Mouse (Mus musculus): ENCODE results near the gene Ptcd1. TPM values are rescaled to one million over a fixed set of nuclear protein-coding genes. Genes with fewer than 3 reads are reported as not detected.

The Ptcd1 gene
- total and polyA plus RNA-seq, 3 experiments = 11.4 to 13.9 (median 11.7) TPM

- dilution Hi-C loops (cut with MboI; ENCODE audit: extremely low pct_ligation_motif_present, extremely low pct_unique_long_range_greater_than_20kb, low sequenced_read_pairs) (no loop called here), in situ Hi-C loops (cut with MboI; ENCODE audit: low pct_ligation_motif_present, low pct_unique_long_range_greater_than_20kb, low sequenced_read_pairs) (no loop called here)
- peak within 1 kb of the TSS; percentile 42; the same call in 1 of the 2 replicates for H3K27ac ChIP-seq (ENCODE audit: insufficient read depth, low read depth)
- no peaks in the 10 kb centered on the region for H3K27me3 ChIP-seq (replicated peaks)
- H3K4me2 ChIP-seq (ENCODE audit: insufficient read depth, low read depth, poor library complexity, severe bottlenecking) = peak within 1 kb of the TSS; percentile 88; the same call in 1 of the 2 replicates
- H3K79me2 ChIP-seq (replicated peaks; ENCODE audit: control insufficient read depth, extremely low read depth, insufficient read depth, poor library complexity, severe bottlenecking) = peaks cover 74% of the 10 kb centered on the region
- H3K9ac ChIP-seq (ENCODE audit: insufficient read depth, low read depth) = peak within 1 kb of the TSS; percentile 99
- DNase-seq (ENCODE audit: extremely low read depth) = peak; percentile 88
- H3K36me3 ChIP-seq (replicated peaks in 1 of 2; ENCODE audit: control insufficient read depth in 1 of 2, insufficient read depth in 1 of 2, low read length in 1 of 2) = peaks cover 43 to 67% of the 10 kb centered on the region in 2 experiments
- H3K9me3 ChIP-seq (replicated peaks; ENCODE audit: low read length) = no peaks in the 10 kb centered on the region
- H3K4me3 ChIP-seq (replicated peaks in 1 of 3; ENCODE audit: low read depth in 2 of 3, low read length in 2 of 3, poor library complexity in 1 of 3) = peak within 1 kb of the TSS; percentile 71 to 98 (median 86)
- H3K4me1 ChIP-seq (ENCODE audit: control insufficient read depth in 1 of 2, insufficient read depth in 2 of 2) = peaks cover 10 to 43% of the 10 kb centered on the region in 2 experiments; a peak in 2 of 4 replicates
- TF ChIP-seq IRF4 (IDR thresholded peaks at IDR 0.05; ENCODE audit: low read depth, low read length) = 0 out of 2 replicates have a peak, but pooled peaks have one; percentile 29
- peak; percentile 88 for TF ChIP-seq JUN (IDR thresholded peaks at IDR 0.05; ENCODE audit: insufficient read depth, low read depth, low read length)
- TF ChIP-seq USF1 (IDR thresholded peaks at IDR 0.05; ENCODE audit: low read depth, low read length) = no peak
- TF ChIP-seq MAZ (IDR thresholded peaks at IDR 0.05; ENCODE audit: low read depth, low read length) = no peak
- no peak for TF ChIP-seq ZKSCAN1 (IDR thresholded peaks at IDR 0.05; ENCODE audit: borderline replicate concordance, low read depth, low read length)
- peak; percentile 97; the same call in 1 of the 2 replicates for TF ChIP-seq UBTF (IDR thresholded peaks at IDR 0.05; ENCODE audit: low read depth, low read length)
- no peak for TF ChIP-seq SMC3 (IDR thresholded peaks at IDR 0.05; ENCODE audit: low read depth, low read length)
- TF ChIP-seq MYC (IDR thresholded peaks at IDR 0.05; ENCODE audit: low read depth, low read length) = peak; percentile 83
- TF ChIP-seq ZMIZ1 (IDR thresholded peaks at IDR 0.05; ENCODE audit: low read depth, low read length) = peak; percentile 92; the same call in 1 of the 2 replicates
- peak; percentile 58; the same call in 1 of the 2 replicates for TF ChIP-seq E2F4 (IDR thresholded peaks at IDR 0.05; ENCODE audit: insufficient replicate concordance, low read depth, low read length)
- TF ChIP-seq MAX (IDR thresholded peaks at IDR 0.05; ENCODE audit: low read length) = peak; percentile 100
- no peak for TF ChIP-seq GABPA (IDR thresholded peaks at IDR 0.05; ENCODE audit: insufficient replicate concordance, low read depth, low read length)
- TF ChIP-seq CTCF (conservative IDR thresholded peaks at IDR 0.05 in 1 of 2, IDR thresholded peaks at IDR 0.05 in 1 of 2; ENCODE audit: low read depth in 2 of 2, low read length in 2 of 2) = peak in 1 of 2 experiments; percentile 43; a peak in 2 of 4 replicates
- peak; percentile 97 for TF ChIP-seq TCF12 (IDR thresholded peaks at IDR 0.05; ENCODE audit: low read depth, low read length)
- TF ChIP-seq ETS1 (conservative IDR thresholded peaks at IDR 0.05; ENCODE audit: low read depth, low read length) = peak; percentile 42; the same call in 1 of the 2 replicates
- no peak for TF ChIP-seq RAD21 (IDR thresholded peaks at IDR 0.05; ENCODE audit: low read depth, low read length)
- TF ChIP-seq SIN3A (IDR thresholded peaks at IDR 0.05; ENCODE audit: low read length) = peak; percentile 79
- TF ChIP-seq CHD2 (IDR thresholded peaks at IDR 0.05; ENCODE audit: low read length) = peak; percentile 58; the same call in 1 of the 2 replicates
- no peak for TF ChIP-seq MAFK (IDR thresholded peaks at IDR 0.05; ENCODE audit: insufficient replicate concordance, low read length)
- peak; percentile 43 for TF ChIP-seq NRF1 (IDR thresholded peaks at IDR 0.05; ENCODE audit: low read depth, low read length)
- TF ChIP-seq RCOR1 (conservative IDR thresholded peaks at IDR 0.05; ENCODE audit: low read depth, low read length) = peak; percentile 51; the same call in 1 of the 2 replicates
- no peak for TF ChIP-seq PAX5 (IDR thresholded peaks at IDR 0.05; ENCODE audit: low read length)
- TF ChIP-seq CHD1 (IDR thresholded peaks at IDR 0.05; ENCODE audit: low read depth, low read length) = no peak
- peak; percentile 78 for TF ChIP-seq MXI1 (IDR thresholded peaks at IDR 0.05; ENCODE audit: low read depth, low read length)
- TF ChIP-seq EP300 (IDR thresholded peaks at IDR 0.05; ENCODE audit: low read length) = no peak
- no peak for TF ChIP-seq ZC3H11A (IDR thresholded peaks at IDR 0.05; ENCODE audit: low read depth, low read length)
- TF ChIP-seq HCFC1 (IDR thresholded peaks at IDR 0.05; ENCODE audit: low read depth, low read length) = peak; percentile 89
- peak; percentile 93 for TF ChIP-seq JUND (conservative IDR thresholded peaks at IDR 0.05; ENCODE audit: low read depth, low read length)
- peak; percentile 89 for TF ChIP-seq POLR2AphosphoS2 (IDR thresholded peaks at IDR 0.05; ENCODE audit: low read depth, low read length)
- TF ChIP-seq NELFE (IDR thresholded peaks at IDR 0.05; ENCODE audit: low read depth, low read length) = peak; percentile 72
- no peak for TF ChIP-seq USF2 (conservative IDR thresholded peaks at IDR 0.05; ENCODE audit: low read depth, low read length)
- no peak for TF ChIP-seq BHLHE40 (IDR thresholded peaks at IDR 0.05; ENCODE audit: low read depth, low read length)
- peak; percentile 75 for TF ChIP-seq ELF1 (IDR thresholded peaks at IDR 0.05; ENCODE audit: low read depth, low read length)
- TF ChIP-seq ZNF384 (IDR thresholded peaks at IDR 0.05; ENCODE audit: low read depth, low read length) = no peak
- TF ChIP-seq KAT2A (IDR thresholded peaks at IDR 0.05; ENCODE audit: insufficient replicate concordance, low read length) = peak; percentile 87; the same call in 1 of the 2 replicates
- peak; percentile 92 for TF ChIP-seq POLR2A (IDR thresholded peaks at IDR 0.05; ENCODE audit: low read depth, low read length)
- TF ChIP-seq MEF2A (IDR thresholded peaks at IDR 0.05; ENCODE audit: borderline replicate concordance, low read depth, low read length) = peak; percentile 84; the same call in 1 of the 2 replicates
Measured at GRCm38 (mm10) chr5:145139571-145140519, 27.1 kb downstream of the Ptcd1 start, which contains the start of the genes Pdap1 and Bud31. Gene Pdap1 (minus strand): TSS chr5:145140238. Gene Bud31 (plus strand): TSS chr5:145140362.

Measured in CH12.LX (cell line).